Mouse (Mus musculus): ENCODE measurements around the gene Rnf185. TPM values are rescaled to one million over a fixed set of nuclear protein-coding genes. Genes with fewer than 3 reads are reported as not detected.

The Rnf185 gene
- polyA plus RNA-seq (2012; rRNA removed) = 36.3 and 37.1 TPM in 2 replicates

DNA sequence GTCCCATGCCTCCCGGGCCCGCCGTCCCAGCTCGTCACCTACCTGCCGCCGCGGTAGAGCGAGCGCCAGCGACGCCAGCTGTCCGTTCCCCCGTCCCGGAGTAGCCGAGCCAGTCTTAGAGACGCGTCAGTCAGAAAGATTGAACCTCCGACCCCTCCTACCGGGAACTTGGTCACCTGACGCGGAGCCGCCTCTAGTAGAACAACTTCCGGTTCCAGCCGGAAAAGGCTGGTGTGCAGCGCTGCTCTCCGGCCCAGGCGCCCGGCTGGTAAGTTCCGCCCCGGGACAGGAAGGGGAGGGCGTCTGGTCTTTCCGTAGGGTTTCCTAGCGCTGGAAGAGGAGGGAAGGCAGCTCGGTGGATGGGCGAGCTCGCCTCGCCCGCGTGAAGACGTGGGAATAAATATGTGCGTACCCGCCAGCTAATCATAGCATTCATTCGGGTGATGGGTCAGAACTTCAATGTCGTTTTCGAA is at the start of gene Rnf185:
TSS of gene Rnf185 (minus strand) at position 197 of the 473 bp plus-strand sequence.

DNA sequence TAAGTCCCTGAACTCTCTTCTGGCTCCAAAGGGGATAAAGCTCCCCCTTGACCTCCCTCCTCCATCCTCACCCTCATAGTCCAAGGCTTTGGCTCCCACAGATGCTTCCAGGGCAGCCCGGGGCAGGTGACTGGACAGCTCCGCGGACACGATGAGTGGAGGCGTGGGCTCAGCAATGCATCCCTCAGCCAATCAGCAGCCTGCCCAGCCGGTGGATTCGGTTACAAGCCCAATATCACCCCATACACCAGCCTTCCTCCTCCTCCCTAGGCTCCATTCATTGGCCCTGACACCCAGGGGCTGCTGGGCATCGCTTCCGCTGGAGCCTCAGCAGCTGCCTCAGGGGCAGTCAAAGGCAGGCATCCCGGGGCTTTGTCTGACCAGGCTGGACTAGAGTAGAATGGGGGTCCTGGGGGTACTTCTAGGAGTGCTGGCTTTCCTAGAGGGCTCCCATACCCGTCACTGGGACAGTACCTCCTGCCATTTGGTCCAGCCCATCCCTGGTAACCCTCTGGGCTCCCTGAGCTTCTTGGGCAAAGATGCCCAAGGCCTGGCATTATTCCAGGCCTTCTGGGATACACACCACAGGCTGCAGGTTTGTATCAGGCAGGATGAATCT is 35.9 kb upstream of the Rnf185 start, which contains the start of gene Pla2g3:
TSS of gene Pla2g3 (plus strand) at position 333 of the 619 bp plus-strand sequence.

GRCm38 (mm10) chr11:3408997-3409732 is 43.0 kb downstream of the Rnf185 start, which contains the start of gene Limk2:
Limk2 (minus strand) TSS chr11:3409189.

Other genes starting within 250 kb of the Rnf185 start
- 71.6 and 74.3 TPM in 2 replicates for gene Eif4enif1, start 250.0 kb downstream of the Rnf185 start, polyA plus RNA-seq (2012; rRNA removed)
- 92.2 and 92.8 TPM in 2 replicates for gene Drg1, start 185.9 kb downstream of the Rnf185 start, polyA plus RNA-seq (2012; rRNA removed)
- gene Patz1, start 163.5 kb downstream of the Rnf185 start, polyA plus RNA-seq (2012; rRNA removed) = 54.4 TPM in 2 replicates
- 28.6 and 30.8 TPM in 2 replicates for gene Pik3ip1, start 122.0 kb downstream of the Rnf185 start, polyA plus RNA-seq (2012; rRNA removed)
- 147 and 168 TPM in 2 replicates for gene Limk2, start 43.2 kb downstream of the Rnf185 start, polyA plus RNA-seq (2012; rRNA removed)
- gene Pla2g3, start 35.9 kb upstream of the Rnf185 start, polyA plus RNA-seq (2012; rRNA removed) = 6.6 and 6.7 TPM in 2 replicates
- 7.7 TPM in 2 replicates for gene Inpp5j, start 52.5 kb upstream of the Rnf185 start, polyA plus RNA-seq (2012; rRNA removed)
- gene Selenom, start 62.3 kb upstream of the Rnf185 start, polyA plus RNA-seq (2012; rRNA removed) = 149 and 184 TPM in 2 replicates
- 6.2 and 6.3 TPM in 2 replicates for gene Smtn, start 88.2 kb upstream of the Rnf185 start, polyA plus RNA-seq (2012; rRNA removed)
- 37.3 and 39.4 TPM in 2 replicates for gene Morc2a, start 196.8 kb upstream of the Rnf185 start, polyA plus RNA-seq (2012; rRNA removed)